Mouse (Mus musculus) erythroblast, embryonic 14.5 days (primary cell): ENCODE results near the gene Grip2. TPM values are rescaled to one million over a fixed set of nuclear protein-coding genes. Genes with fewer than 3 reads are reported as not detected.

Experiments
- H3K27me3 ChIP-seq: 2 replicates; pipeline ENCODE4 v1.6.1; 2012; ENCODE audit warnings: inconsistent platforms; ENCODE audit not compliant: control insufficient read depth
- H3K36me3 ChIP-seq: 2 replicates; pipeline ENCODE4 v1.6.1; 2012; ENCODE audit warnings: mild to moderate bottlenecking, inconsistent platforms; ENCODE audit not compliant: control insufficient read depth
- H3K4me1 ChIP-seq: 2 replicates; pipeline ENCODE4 v1.6.1; 2012; ENCODE audit warnings: inconsistent platforms; ENCODE audit not compliant: control insufficient read depth
- H3K4me3 ChIP-seq: replicated peaks from 2 replicates; pipeline ENCODE3; 2012; ENCODE audit warnings: moderate library complexity, mild to moderate bottlenecking, inconsistent platforms
- H3K9me3 ChIP-seq: 2 replicates; pipeline ENCODE4 v1.6.1; 2012; ENCODE audit warnings: low read length, inconsistent platforms, mixed read lengths; ENCODE audit not compliant: control insufficient read depth
- GATA1 ChIP-seq: IDR thresholded peaks from 2 replicates; pipeline ENCODE4 v1.6.1; 2012; ENCODE audit warnings: low read length, inconsistent platforms, mixed read lengths
- TAL1 ChIP-seq: IDR thresholded peaks from 3 replicates; pipeline ENCODE4 v1.6.1; 2012; ENCODE audit warnings: low read length, inconsistent platforms, mixed read lengths
- polyA plus RNA-seq: library from polyadenylated mRNA; stranded (reverse); fragments of >175 nt; gene quantifications from 2 replicates; pipeline ENCODE4 v1.2.3, GENCODE M21; 2012

Gene Grip2
- polyA plus RNA-seq, 1 experiment: not detected

- Histone ChIP-seq H3K9me3 (no peaks in the 10 kb centered on the region), H3K36me3 (peaks cover 79% of the 10 kb centered on the region), H3K4me1 (no peaks in the 10 kb centered on the region), H3K4me3 (no peak overlapping the region), H3K27me3 (no peaks in the 10 kb centered on the region)
- TF ChIP-seq TAL1 (no peak), GATA1 (no peak)
These were observed 99.7 kb downstream of the Grip2 start for GRCm38 (mm10) chr6:91727361-91727760.

GRCm38 (mm10) chr6:91721215-91721701, 105.8 kb downstream of the Grip2 start:
- Histone ChIP-seq H3K4me1 (no peaks in the 10 kb centered on the region), H3K9me3 (no peaks in the 10 kb centered on the region), H3K36me3 (peaks cover 46% of the 10 kb centered on the region), H3K27me3 (no peaks in the 10 kb centered on the region), H3K4me3 (no peak overlapping the region)
- TF ChIP-seq TAL1 (no peak), GATA1 (no peak)

DNA sequence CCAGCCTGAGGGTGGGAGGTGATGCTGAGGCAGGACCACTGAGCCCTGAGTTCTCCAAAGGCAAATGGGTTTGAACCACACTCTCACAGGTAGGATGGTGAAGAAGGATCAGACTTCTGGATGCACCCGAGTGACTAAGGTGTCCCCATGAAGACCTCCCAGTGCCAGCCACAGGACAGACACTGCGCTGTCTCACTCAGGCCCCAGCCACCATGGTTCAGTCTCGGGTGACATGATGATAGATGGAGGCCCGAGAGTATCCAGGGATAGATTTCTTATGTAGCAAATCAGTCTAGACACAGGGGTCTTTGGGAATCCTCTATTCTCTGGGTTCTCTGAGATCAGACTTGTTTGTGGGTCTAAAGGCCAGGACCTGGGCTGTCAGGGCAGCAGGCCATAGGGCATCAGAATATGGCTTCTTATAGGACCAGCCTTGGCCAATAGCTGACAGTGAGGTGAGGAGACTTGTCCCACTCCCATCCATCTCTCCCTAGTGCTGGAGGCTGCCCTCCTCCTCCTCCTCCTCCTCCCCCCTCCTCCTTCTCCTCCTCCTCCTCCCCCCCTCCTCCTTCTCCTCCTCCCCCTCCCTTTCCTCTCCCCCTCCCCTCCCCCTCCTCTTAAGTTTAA, 106.3 kb downstream of the Grip2 start:
- no peaks in the 10 kb centered on the region for H3K27me3 ChIP-seq
- H3K4me1 ChIP-seq: no peaks in the 10 kb centered on the region
- H3K36me3 ChIP-seq: peaks cover 41% of the 10 kb centered on the region
- TF ChIP-seq GATA1: no peak
- no peak for TF ChIP-seq TAL1
- H3K9me3 ChIP-seq: no peaks in the 10 kb centered on the region
- H3K4me3 ChIP-seq: no peak overlapping the region

DNA sequence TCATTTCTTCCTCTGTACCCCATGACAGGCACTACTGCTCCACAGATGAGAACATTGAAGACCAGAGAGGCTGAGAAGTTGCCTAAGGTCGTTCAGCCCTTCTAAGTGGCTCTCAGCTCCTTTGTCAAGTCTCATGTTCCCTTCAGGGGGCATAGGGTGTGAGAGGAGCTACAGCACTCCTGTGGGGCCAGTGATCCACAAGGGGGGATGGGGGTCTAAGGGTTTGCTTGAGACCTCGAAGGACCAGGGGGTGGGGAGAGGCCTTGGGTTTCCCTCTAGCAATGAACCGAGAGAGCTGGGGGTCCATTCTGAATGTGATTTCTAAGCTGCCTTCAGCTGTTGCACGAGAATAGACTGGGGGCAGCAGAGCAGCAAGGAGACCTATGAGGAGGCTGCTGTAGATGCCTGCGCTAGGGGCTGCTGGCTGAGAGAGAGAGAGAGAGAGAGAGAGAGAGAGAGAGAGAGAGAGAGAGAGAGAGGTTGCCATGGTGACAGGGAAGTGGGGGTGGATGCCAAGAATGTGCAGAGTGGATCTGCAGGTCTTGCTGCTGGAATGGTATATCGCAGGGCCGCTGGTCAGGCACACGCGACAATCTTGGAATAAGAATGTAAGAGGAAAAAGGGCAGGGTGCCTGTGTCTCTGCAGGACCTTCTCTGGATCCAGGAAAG, 107.1 kb downstream of the Grip2 start:
- Histone ChIP-seq H3K27me3 (no peaks in the 10 kb centered on the region), H3K4me3 (no peak overlapping the region), H3K9me3 (no peaks in the 10 kb centered on the region), H3K36me3 (peaks cover 35% of the 10 kb centered on the region), H3K4me1 (no peaks in the 10 kb centered on the region)
- TF ChIP-seq TAL1 (no peak), GATA1 (no peak)

- TF ChIP-seq GATA1 (no peak), TAL1 (no peak)
- peaks cover 30% of the 10 kb centered on the region for H3K36me3 ChIP-seq
- H3K27me3 ChIP-seq: no peaks in the 10 kb centered on the region
- no peaks in the 10 kb centered on the region for H3K4me1 ChIP-seq
- no peak overlapping the region for H3K4me3 ChIP-seq
- no peaks in the 10 kb centered on the region for H3K9me3 ChIP-seq
These were observed 107.9 kb downstream of the Grip2 start for GRCm38 (mm10) chr6:91719042-91719747.

- Histone ChIP-seq H3K4me3 (no peak overlapping the region), H3K27me3 (no peaks in the 10 kb centered on the region), H3K36me3 (peaks cover 27% of the 10 kb centered on the region), H3K9me3 (no peaks in the 10 kb centered on the region), H3K4me1 (no peaks in the 10 kb centered on the region)
- no peak for TF ChIP-seq GATA1
- TF ChIP-seq TAL1: no peak
These were observed 108.4 kb downstream of the Grip2 start for GRCm38 (mm10) chr6:91718603-91719002.

DNA sequence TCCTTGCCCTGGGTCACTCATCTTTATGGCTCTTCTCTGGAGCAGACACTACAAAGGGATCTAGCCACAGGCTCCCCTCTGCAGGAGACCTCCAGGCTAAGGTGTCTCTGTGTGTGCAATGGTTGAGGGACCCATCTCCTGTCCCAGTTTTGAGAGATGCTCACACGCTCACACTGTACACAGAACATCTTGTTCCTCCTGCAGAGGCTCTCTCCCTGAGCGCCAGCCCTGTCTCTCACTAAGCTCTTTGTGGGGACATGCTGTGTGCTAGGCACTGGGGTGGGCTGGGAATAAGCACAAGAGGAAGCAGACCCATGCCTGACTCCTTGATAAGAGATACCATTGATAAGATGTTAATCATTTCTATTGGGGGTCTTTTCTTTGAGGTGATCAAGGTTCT, 109.0 kb downstream of the Grip2 start:
- H3K36me3 ChIP-seq: peaks cover 23% of the 10 kb centered on the region
- no peaks in the 10 kb centered on the region; the same call in 1 of the 2 replicates for H3K4me1 ChIP-seq
- H3K4me3 ChIP-seq: no peak overlapping the region
- no peak for TF ChIP-seq TAL1
- TF ChIP-seq GATA1: no peak
- H3K27me3 ChIP-seq: no peaks in the 10 kb centered on the region
- no peaks in the 10 kb centered on the region for H3K9me3 ChIP-seq

GRCm38 (mm10) chr6:91715988-91716810, 110.9 kb downstream of the Grip2 start:
- Histone ChIP-seq H3K4me1 (peaks cover 9% of the 10 kb centered on the region), H3K27me3 (no peaks in the 10 kb centered on the region), H3K9me3 (no peaks in the 10 kb centered on the region), H3K36me3 (peaks cover 23% of the 10 kb centered on the region), H3K4me3 (no peak overlapping the region)
- TF ChIP-seq GATA1 (no peak), TAL1 (no peak)
